Mouse (Mus musculus) hindbrain, embryonic 12.5 days (tissue): Measurements from ENCODE around the gene Cpm. TPM values are rescaled to one million over a fixed set of nuclear protein-coding genes. Genes with fewer than 3 reads are reported as not detected.

ENCODE experiments used
- ATAC-seq: fragments of 200-750 bp; cut with Nextera tagmentation; 2 replicates; pipeline ENCODE4 v1.8.0; 2017; ENCODE audit warnings: moderate TSS enrichment; ENCODE audit not compliant: low FRiP score
- H3K27ac ChIP-seq: fragments of 300-500 bp; sonication (generic); 2 replicates; pipeline ENCODE4 v1.5.1; 2016; ENCODE audit warnings: mild to moderate bottlenecking
- H3K27me3 ChIP-seq: fragments of 300-500 bp; sonication (generic); 2 replicates; pipeline ENCODE4 v1.6.1; 2016; ENCODE audit warnings: mild to moderate bottlenecking
- H3K36me3 ChIP-seq: fragments of 300-500 bp; sonication (generic); 2 replicates; pipeline ENCODE4 v1.6.1; 2016; ENCODE audit warnings: mild to moderate bottlenecking
- H3K4me1 ChIP-seq: fragments of 300-500 bp; sonication (generic); 2 replicates; pipeline ENCODE4 v1.6.1; 2016
- H3K4me2 ChIP-seq: fragments of 300-500 bp; sonication (generic); replicated peaks from 2 replicates; pipeline ENCODE4 v1.6.1; 2016; ENCODE audit warnings: mild to moderate bottlenecking
- H3K4me3 ChIP-seq: fragments of 300-500 bp; sonication (generic); 2 replicates; pipeline ENCODE4 v1.5.1; 2016; ENCODE audit warnings: mild to moderate bottlenecking
- H3K9ac ChIP-seq: fragments of 300-500 bp; sonication (generic); 2 replicates; pipeline ENCODE4 v1.6.1; 2016; ENCODE audit warnings: mild to moderate bottlenecking, moderate library complexity
- H3K9me3 ChIP-seq: fragments of 300-500 bp; sonication (generic); replicated peaks from 2 replicates; pipeline ENCODE4 v1.6.1; 2016; ENCODE audit warnings: mild to moderate bottlenecking
- whole genome bisulfite sequencing: fragments of 180-500 bp; shearing (Covaris S2); methylation state at CpG from one replicate; pipeline ENCODE4 v1.1.7; 2016; 5-methylcytosine and 5-hydroxymethylcytosine counted together
- polyA plus RNA-seq: library from polyadenylated mRNA; unstranded; fragments of >200 nt; fragmentation: Nextera tagmentation; extraction: Ambion mirVana; gene quantifications from 2 replicates; pipeline ENCODE4 v1.2.1, GENCODE M21; 2016

Gene Cpm
- polyA plus RNA-seq, 1 experiment from 2014 or later: 6.0 TPM

GRCm38 (mm10) chr10:117638578-117639220, 9.4 kb downstream of the Cpm start:
- no peaks in the 10 kb centered on the region; the same call in 1 of the 2 replicates for H3K4me1 ChIP-seq
- no peak overlapping the region for H3K4me3 ChIP-seq
- 0 out of 2 replicates have a peak, but pooled peaks cover 3% of the 10 kb centered on the region for H3K27me3 ChIP-seq
- 87% methylated on average over 7 of the region's 7 CpGs for WGBS
- H3K36me3 ChIP-seq: no peaks in the 10 kb centered on the region
- no peak for ATAC-seq
- H3K27ac ChIP-seq: no peak overlapping the region
- H3K9ac ChIP-seq: no peak overlapping the region
- no peak overlapping the region for H3K4me2 ChIP-seq
- no peaks in the 10 kb centered on the region for H3K9me3 ChIP-seq

- no peak for ATAC-seq
- H3K4me3 ChIP-seq: no peak overlapping the region
- no peaks in the 10 kb centered on the region for H3K36me3 ChIP-seq
- WGBS: 92% methylated on average over 8 of the region's 8 CpGs
- H3K9ac ChIP-seq: no peak overlapping the region
- H3K9me3 ChIP-seq: no peaks in the 10 kb centered on the region
- H3K4me2 ChIP-seq: no peak overlapping the region
- H3K27ac ChIP-seq: no peak overlapping the region
- 0 out of 2 replicates have a peak, but pooled peaks cover 3% of the 10 kb centered on the region for H3K27me3 ChIP-seq
- no peaks in the 10 kb centered on the region; the same call in 1 of the 2 replicates for H3K4me1 ChIP-seq
Observed at GRCm38 (mm10) chr10:117639221-117639599, 9.9 kb downstream of the Cpm start.

DNA sequence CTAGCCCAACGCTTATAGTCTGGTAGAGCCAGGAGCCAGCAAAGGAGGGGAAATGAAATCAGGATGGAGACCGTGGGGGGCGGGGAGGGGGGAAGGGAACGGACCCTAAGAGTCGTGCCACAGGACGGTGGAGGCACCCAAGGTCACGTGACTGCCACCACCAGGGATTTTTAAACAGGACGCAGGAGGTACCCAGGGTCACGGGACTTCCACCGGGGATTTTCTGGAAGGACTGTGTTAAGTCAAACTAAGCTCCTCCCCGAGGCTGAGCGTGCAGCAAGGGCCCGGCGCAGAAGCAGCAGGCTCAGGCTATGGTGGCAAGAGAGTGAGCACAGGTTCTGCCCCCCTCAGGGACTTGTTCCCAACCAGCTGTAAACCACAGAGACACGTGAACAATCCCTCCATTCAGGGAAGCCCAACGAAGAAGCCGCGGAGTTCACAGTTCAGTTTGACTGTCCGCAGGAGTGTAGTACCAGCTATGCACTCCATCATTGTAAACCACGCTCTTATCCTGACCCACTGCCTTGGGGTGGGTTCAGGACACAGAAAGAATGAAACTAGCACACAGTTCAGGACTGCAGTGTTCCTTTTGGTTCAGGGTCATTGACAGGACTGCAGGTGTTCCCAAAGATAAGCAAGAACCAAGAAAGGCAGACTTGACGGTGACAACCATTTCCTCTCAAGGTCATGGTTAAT, 10.7 kb downstream of the Cpm start:
- no peaks in the 10 kb centered on the region for H3K36me3 ChIP-seq
- no peak overlapping the region for H3K4me3 ChIP-seq
- no peak overlapping the region for H3K4me2 ChIP-seq
- no peak overlapping the region for H3K9ac ChIP-seq
- 0 out of 2 replicates have a peak, but pooled peaks cover 3% of the 10 kb centered on the region for H3K27me3 ChIP-seq
- no peak overlapping the region for H3K27ac ChIP-seq
- no peak for ATAC-seq
- H3K9me3 ChIP-seq: no peaks in the 10 kb centered on the region
- 59% methylated on average over 21 of the region's 21 CpGs for WGBS
- no peaks in the 10 kb centered on the region; the same call in 1 of the 2 replicates for H3K4me1 ChIP-seq

- Histone ChIP-seq H3K27me3 (0 out of 2 replicates have a peak, but pooled peaks cover 3% of the 10 kb centered on the region), H3K4me1 (no peaks in the 10 kb centered on the region; the same call in 1 of the 2 replicates), H3K9me3 (no peaks in the 10 kb centered on the region), H3K4me2 (no peak overlapping the region), H3K4me3 (no peak overlapping the region), H3K27ac (no peak overlapping the region), H3K36me3 (no peaks in the 10 kb centered on the region), H3K9ac (no peak overlapping the region)
- 74% methylated on average over 7 of the region's 7 CpGs for WGBS
- no peak for ATAC-seq
Observed at GRCm38 (mm10) chr10:117640595-117641078, 11.3 kb downstream of the Cpm start.

- no peak overlapping the region for H3K4me3 ChIP-seq
- no peaks in the 10 kb centered on the region for H3K36me3 ChIP-seq
- H3K27ac ChIP-seq: no peak overlapping the region
- H3K27me3 ChIP-seq: 0 out of 2 replicates have a peak, but pooled peaks cover 3% of the 10 kb centered on the region
- no peak overlapping the region for H3K9ac ChIP-seq
- 52% methylated on average over 20 of the region's 20 CpGs for WGBS
- H3K9me3 ChIP-seq: no peaks in the 10 kb centered on the region
- no peak overlapping the region; the same call in 1 of the 2 replicates for H3K4me2 ChIP-seq
- H3K4me1 ChIP-seq: no peaks in the 10 kb centered on the region; the same call in 1 of the 2 replicates
- no peak for ATAC-seq
Observed at GRCm38 (mm10) chr10:117641400-117642200, 12.3 kb downstream of the Cpm start.

DNA sequence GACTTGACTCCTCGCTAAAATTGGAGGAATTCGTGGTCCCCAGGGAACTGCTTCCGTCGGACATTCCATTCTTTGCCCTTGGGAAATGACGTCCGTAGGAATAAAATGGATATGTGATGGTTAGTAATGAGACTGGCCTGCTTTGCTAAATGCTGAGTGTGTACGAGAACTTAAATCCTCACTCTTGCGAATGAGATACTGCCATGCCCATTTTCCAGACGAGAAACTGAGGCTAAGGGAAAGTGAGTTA, 12.8 kb downstream of the Cpm start:
- ATAC-seq: no peak
- H3K4me3 ChIP-seq: no peak overlapping the region
- no peak overlapping the region for H3K4me2 ChIP-seq
- no peaks in the 10 kb centered on the region for H3K9me3 ChIP-seq
- H3K4me1 ChIP-seq: peaks cover under 1% of the 10 kb centered on the region
- H3K36me3 ChIP-seq: no peaks in the 10 kb centered on the region
- no peak overlapping the region for H3K9ac ChIP-seq
- 0 out of 2 replicates have a peak, but pooled peaks cover 3% of the 10 kb centered on the region for H3K27me3 ChIP-seq
- H3K27ac ChIP-seq: no peak overlapping the region
- WGBS: 80% methylated on average over 9 of the region's 9 CpGs

GRCm38 (mm10) chr10:117642491-117643262, 13.4 kb downstream of the Cpm start:
- 0 out of 2 replicates have a peak, but pooled peaks cover 3% of the 10 kb centered on the region for H3K27me3 ChIP-seq
- H3K4me3 ChIP-seq: no peak overlapping the region
- H3K9me3 ChIP-seq: no peaks in the 10 kb centered on the region
- ATAC-seq: no peak
- H3K27ac ChIP-seq: no peak overlapping the region
- H3K4me2 ChIP-seq: no peak overlapping the region
- H3K36me3 ChIP-seq: no peaks in the 10 kb centered on the region
- no peak overlapping the region for H3K9ac ChIP-seq
- peaks cover 4% of the 10 kb centered on the region for H3K4me1 ChIP-seq
- 92% methylated on average over 15 of the region's 15 CpGs for WGBS

GRCm38 (mm10) chr10:117643302-117643701, 14.0 kb downstream of the Cpm start:
- Histone ChIP-seq H3K4me1 (peaks cover 4% of the 10 kb centered on the region), H3K4me2 (no peak overlapping the region), H3K9ac (no peak overlapping the region), H3K27ac (no peak overlapping the region), H3K27me3 (0 out of 2 replicates have a peak, but pooled peaks cover 3% of the 10 kb centered on the region), H3K4me3 (no peak overlapping the region), H3K36me3 (no peaks in the 10 kb centered on the region), H3K9me3 (no peaks in the 10 kb centered on the region)
- 86% methylated on average over 6 of the region's 6 CpGs for WGBS
- ATAC-seq: no peak

DNA sequence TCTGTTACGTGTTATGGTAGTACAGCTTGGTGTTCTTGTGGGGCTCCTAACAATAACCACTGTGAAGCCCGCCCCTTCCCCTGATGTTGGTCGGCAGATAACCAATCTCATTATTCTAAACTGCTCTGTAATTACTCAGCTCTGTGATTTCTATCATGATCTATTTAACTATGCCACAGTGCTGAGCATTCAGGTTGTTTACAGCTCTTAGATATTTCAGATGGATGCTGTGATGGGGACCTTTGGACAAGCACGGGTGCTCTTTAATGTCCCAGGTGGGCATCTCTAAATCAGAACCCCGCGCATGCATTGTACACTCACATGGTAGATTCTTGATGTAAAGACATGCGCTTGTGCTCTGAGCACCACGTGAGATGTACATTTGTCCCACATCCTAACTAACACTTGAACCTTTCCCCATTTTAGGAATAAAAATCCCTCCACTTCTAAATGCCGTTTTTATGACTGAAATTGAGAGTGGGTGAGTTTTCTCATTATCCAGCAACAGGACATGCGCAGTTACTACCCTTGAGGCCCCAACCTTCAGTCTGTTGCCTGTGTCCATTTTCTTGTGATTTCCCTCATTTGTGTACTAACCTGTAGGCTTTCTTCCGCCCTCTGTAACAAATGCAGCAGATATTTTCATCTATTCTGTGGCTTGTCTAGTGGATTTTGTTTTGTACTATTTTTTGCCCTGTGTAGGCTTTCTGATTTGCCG, 14.6 kb downstream of the Cpm start:
- H3K9ac ChIP-seq: no peak overlapping the region
- H3K4me2 ChIP-seq: no peak overlapping the region
- no peaks in the 10 kb centered on the region for H3K9me3 ChIP-seq
- no peak for ATAC-seq
- no peaks in the 10 kb centered on the region for H3K36me3 ChIP-seq
- whole genome bisulfite sequencing: 89% methylated on average over 12 of the region's 12 CpGs
- H3K27me3 ChIP-seq: 0 out of 2 replicates have a peak, but pooled peaks cover 3% of the 10 kb centered on the region
- H3K27ac ChIP-seq: no peak overlapping the region
- peaks cover 4% of the 10 kb centered on the region for H3K4me1 ChIP-seq
- no peak overlapping the region for H3K4me3 ChIP-seq

- ATAC-seq: no peak
- Histone ChIP-seq H3K27me3 (0 out of 2 replicates have a peak, but pooled peaks cover 3% of the 10 kb centered on the region), H3K36me3 (no peaks in the 10 kb centered on the region), H3K4me2 (no peak overlapping the region), H3K4me3 (no peak overlapping the region), H3K27ac (no peak overlapping the region), H3K9me3 (no peaks in the 10 kb centered on the region), H3K4me1 (peaks cover 4% of the 10 kb centered on the region), H3K9ac (no peak overlapping the region)
- WGBS: 91% methylated on average over 8 of the region's 8 CpGs
Observed at GRCm38 (mm10) chr10:117644429-117644748, 15.1 kb downstream of the Cpm start.

DNA sequence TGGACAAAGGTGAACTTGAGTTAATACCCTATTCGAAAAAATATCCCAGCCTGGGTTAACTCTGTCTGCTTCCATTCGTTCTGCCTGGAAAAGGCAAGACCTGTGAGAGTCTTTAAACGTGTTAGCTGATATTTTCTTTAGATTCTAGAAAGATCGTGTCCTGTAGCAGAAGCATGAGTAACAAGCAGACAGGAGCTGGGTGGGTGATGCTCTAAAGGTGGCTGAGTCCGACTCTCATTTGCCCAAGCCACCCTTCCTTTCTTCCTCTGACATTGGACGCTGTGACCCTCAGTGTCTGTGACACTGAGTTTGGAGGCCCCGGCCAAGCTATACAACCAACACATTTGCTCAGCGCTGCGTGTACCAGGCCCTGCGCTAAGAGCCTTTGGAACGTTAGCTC, 15.5 kb downstream of the Cpm start:
- Histone ChIP-seq H3K9me3 (no peaks in the 10 kb centered on the region), H3K36me3 (no peaks in the 10 kb centered on the region), H3K27me3 (0 out of 2 replicates have a peak, but pooled peaks cover 3% of the 10 kb centered on the region), H3K27ac (no peak overlapping the region), H3K4me2 (no peak overlapping the region), H3K9ac (no peak overlapping the region), H3K4me3 (no peak overlapping the region), H3K4me1 (peaks cover 4% of the 10 kb centered on the region)
- no peak for ATAC-seq
- 90% methylated on average over 11 of the region's 11 CpGs for WGBS
